Mouse (Mus musculus) gastrocnemius, postnatal 36 days (tissue): Measurements from ENCODE around the gene Pten. TPM values are rescaled to one million over a fixed set of nuclear protein-coding genes. Genes with fewer than 3 reads are reported as not detected.

Experiments used
- DNase-seq, 2 experiments: peaks; one replicate each; pipeline ENCODE4 v3.0.0; 2022
- intact Hi-C: fragments of 180-260 bp; cut with DNase I; formaldehyde crosslinking; loops from one replicate; pipeline ENCODE4 v1.15.1; 2025
- long read RNA-seq, 2 experiments: library from polyadenylated mRNA; stranded (forward); transcript quantifications; one replicate each; pipeline ENCODE4 v2.0.0; 2021
- total RNA-seq, 2 experiments: library from RNA; stranded (reverse); gene quantifications; 2 replicates each; pipeline ENCODE4 v1.2.3; 2021

Gene Pten
- 10 to 100 TPM; 31.3 to 32.0 TPM for total RNA-seq
- long read RNA-seq, experiment 1, full-length matches to known transcripts = 12 of 20 reads
- long read RNA-seq, experiment 1, partial matches to known transcripts = 0 of 20 reads
- long read RNA-seq, experiment 1, other reads (novel, unspliced or antisense) = 8 of 20 reads
- long read RNA-seq, experiment 2, full-length matches to known transcripts = 13 of 25 reads
- long read RNA-seq, experiment 2, partial matches to known transcripts = 1 of 25 reads
- long read RNA-seq, experiment 2, other reads (novel, unspliced or antisense) = 11 of 25 reads

GRCm38 (mm10) chr19:32756900-32757725 is at the start of gene Pten:
Gene Pten, plus strand, starts transcription at chr19:32757497.
- DNase-seq = peak; percentile 96
- intact Hi-C loops = loop anchor here (1.0 to 10.0 kb wide), 3 partner anchors 45 to 198 kb away; no protein-coding TSS in a partner anchor

GRCm38 (mm10) chr19:32708996-32709395 is 48.3 kb upstream of the Pten start:
- intact Hi-C loops = no loop called here
- DNase-seq = no peak

GRCm38 (mm10) chr19:32710288-32710687 is 47.0 kb upstream of the Pten start:
- no peak for DNase-seq
- intact Hi-C loops = loop anchor here (10.0 kb wide), 1 partner anchor 245 kb away; no protein-coding TSS in a partner anchor

GRCm38 (mm10) chr19:32711761-32712541 is 45.3 kb upstream of the Pten start:
- intact Hi-C loops = loop anchor here (1.0 to 10.0 kb wide), 2 partner anchors 45 to 243 kb away; partner anchors contain the start of gene Pten
- peak; percentile 85 to 89 for DNase-seq

- DNase-seq = peak; percentile 40 to 50
- intact Hi-C loops = loop anchor here (1.0 to 10.0 kb wide), 2 partner anchors 45 to 242 kb away; partner anchors contain the start of gene Pten
Observed at GRCm38 (mm10) chr19:32712588-32713042, 44.7 kb upstream of the Pten start.

- intact Hi-C loops = loop anchor here (10.0 kb wide), 1 partner anchor 241 kb away; no protein-coding TSS in a partner anchor
- no peak for DNase-seq
Observed at GRCm38 (mm10) chr19:32713471-32713870, 43.8 kb upstream of the Pten start.

GRCm38 (mm10) chr19:32715201-32715600 is 42.1 kb upstream of the Pten start:
- DNase-seq = peak; percentile 56 to 64
- intact Hi-C loops = loop anchor here (2.0 to 10.0 kb wide), 3 partner anchors 240 to 652 kb away; no protein-coding TSS in a partner anchor

- no peak for DNase-seq
- intact Hi-C loops = loop anchor here (2.0 to 10.0 kb wide), 3 partner anchors 239 to 652 kb away; no protein-coding TSS in a partner anchor
Observed at GRCm38 (mm10) chr19:32715681-32716080, 41.6 kb upstream of the Pten start.

GRCm38 (mm10) chr19:32717590-32717989 is 39.7 kb upstream of the Pten start:
- DNase-seq = no peak
- intact Hi-C loops = loop anchor here (5.0 to 10.0 kb wide), 2 partner anchors 237 to 650 kb away; no protein-coding TSS in a partner anchor

GRCm38 (mm10) chr19:32720319-32720718 is 37.0 kb upstream of the Pten start:
- intact Hi-C loops = no loop called here
- DNase-seq = no peak

- intact Hi-C loops = no loop called here
- no peak for DNase-seq
Observed at GRCm38 (mm10) chr19:32723817-32724216, 33.5 kb upstream of the Pten start.

- intact Hi-C loops = no loop called here
- no peak for DNase-seq
Observed at GRCm38 (mm10) chr19:32726451-32727325, 30.6 kb upstream of the Pten start.

- DNase-seq = no peak
- intact Hi-C loops = no loop called here
Observed at GRCm38 (mm10) chr19:32729785-32730184, 27.5 kb upstream of the Pten start.

GRCm38 (mm10) chr19:32732922-32733321 is 24.4 kb upstream of the Pten start:
- intact Hi-C loops = no loop called here
- DNase-seq = no peak

GRCm38 (mm10) chr19:32737844-32738243 is 19.5 kb upstream of the Pten start:
- DNase-seq = no peak
- intact Hi-C loops = no loop called here

GRCm38 (mm10) chr19:32739686-32740085 is 17.6 kb upstream of the Pten start, which contains the start of gene Atad1:
Gene Atad1, minus strand, starts transcription at chr19:32739786.
- intact Hi-C loops = no loop called here
- DNase-seq = no peak

- DNase-seq = no peak
- intact Hi-C loops = no loop called here
Observed at GRCm38 (mm10) chr19:32740641-32741345, 16.5 kb upstream of the Pten start.

- DNase-seq = peak in 1 of 2 experiments; percentile 15
- intact Hi-C loops = no loop called here
Observed at GRCm38 (mm10) chr19:32749425-32749824, 7.9 kb upstream of the Pten start.
